Mouse (Mus musculus) bone marrow, adult 2 months (tissue): ENCODE measurements around the gene Theg. TPM values are rescaled to one million over a fixed set of nuclear protein-coding genes. Genes with fewer than 3 reads are reported as not detected.

ENCODE experiments used
- H3K27ac ChIP-seq: fragments of 200-500 bp; 2 replicates; pipeline ENCODE4 v1.5.1; 2012; ENCODE audit warnings: low read depth, mild to moderate bottlenecking, control low read depth, inconsistent platforms, low read length; ENCODE audit not compliant: control insufficient read depth, poor library complexity, insufficient read depth
- H3K4me1 ChIP-seq: fragments of 200-500 bp; 2 replicates; pipeline ENCODE4 v1.6.1; 2011; ENCODE audit warnings: low read length; ENCODE audit not compliant: control insufficient read depth, insufficient read depth
- H3K4me3 ChIP-seq: fragments of 200-500 bp; replicated peaks from 2 replicates; pipeline ENCODE3; 2011; ENCODE audit warnings: mild to moderate bottlenecking, low read depth, low read length, control low read depth; ENCODE audit not compliant: control insufficient read depth
- CTCF ChIP-seq: fragments of 200-500 bp; IDR thresholded peaks from 2 replicates; pipeline ENCODE4 v1.5.1; 2011; ENCODE audit warnings: low read length, control low read depth; ENCODE audit not compliant: control insufficient read depth, insufficient read depth
- POLR2A ChIP-seq: fragments of 200-500 bp; IDR thresholded peaks from 2 replicates; pipeline ENCODE4 v1.6.1; 2011; ENCODE audit warnings: low read depth, mild to moderate bottlenecking, control low read depth, low read length, borderline replicate concordance; ENCODE audit not compliant: control insufficient read depth
- WGBS: fragments of 180-500 bp; shearing (Covaris S2); methylation state at CpG from one replicate; pipeline ENCODE4 v1.1.7; 2018; 5-methylcytosine and 5-hydroxymethylcytosine counted together
- polyA plus RNA-seq: library from polyadenylated mRNA; stranded (reverse); fragments of >200 nt; gene quantifications from 2 replicates; pipeline ENCODE4 v1.2.4, GENCODE M21; 2011; ENCODE audit warnings: low replicate concordance; ENCODE audit not compliant: missing spikeins, insufficient read depth, insufficient read length

The Theg gene
- polyA plus RNA-seq, 1 experiment: not detected

GRCm38 (mm10) chr10:79616376-79616775, 29.2 kb upstream of the Theg start:
- Histone ChIP-seq H3K4me3 (no peak overlapping the region), H3K4me1 (no peaks in the 10 kb centered on the region), H3K27ac (no peak overlapping the region)
- WGBS: 84% methylated on average over 5 of the region's 5 CpGs
- TF ChIP-seq CTCF (no peak), POLR2A (no peak)

GRCm38 (mm10) chr10:79615860-79616259, 28.7 kb upstream of the Theg start:
- Histone ChIP-seq H3K27ac (no peak overlapping the region), H3K4me3 (no peak overlapping the region), H3K4me1 (no peaks in the 10 kb centered on the region)
- TF ChIP-seq CTCF (no peak), POLR2A (no peak)
- 38% methylated on average over 8 of the region's 8 CpGs for WGBS

- 87% methylated on average over 1 of the region's 1 CpGs for WGBS
- Histone ChIP-seq H3K4me3 (no peak overlapping the region), H3K27ac (no peak overlapping the region), H3K4me1 (no peaks in the 10 kb centered on the region)
- TF ChIP-seq CTCF (no peak), POLR2A (no peak)
Observed at GRCm38 (mm10) chr10:79614305-79614643, 27.1 kb upstream of the Theg start.

GRCm38 (mm10) chr10:79613578-79614304, 26.6 kb upstream of the Theg start, which contains the start of gene C2cd4c:
TSS of gene C2cd4c (minus strand) at chr10:79614025.
- Histone ChIP-seq H3K4me1 (no peaks in the 10 kb centered on the region), H3K4me3 (no peak within 1 kb of the TSS), H3K27ac (no peak within 1 kb of the TSS; the same call in 1 of the 2 replicates)
- WGBS: 2% methylated on average over 60 of the region's 60 CpGs
- TF ChIP-seq CTCF (no peak), POLR2A (no peak)

- Histone ChIP-seq H3K27ac (no peak overlapping the region; the same call in 1 of the 2 replicates), H3K4me1 (no peaks in the 10 kb centered on the region), H3K4me3 (no peak overlapping the region)
- WGBS: 15% methylated on average over 51 of the region's 51 CpGs
- TF ChIP-seq CTCF (no peak), POLR2A (no peak)
Observed at GRCm38 (mm10) chr10:79612192-79613135, 25.3 kb upstream of the Theg start.

GRCm38 (mm10) chr10:79611296-79611695, 24.2 kb upstream of the Theg start:
- Histone ChIP-seq H3K27ac (no peak overlapping the region), H3K4me3 (no peak overlapping the region), H3K4me1 (no peaks in the 10 kb centered on the region)
- 58% methylated on average over 5 of the region's 5 CpGs for WGBS
- TF ChIP-seq CTCF: no peak

- TF ChIP-seq CTCF (no peak), POLR2A (no peak)
- WGBS: 69% methylated on average over 3 of the region's 3 CpGs
Observed at GRCm38 (mm10) chr10:79609276-79609675, 22.1 kb upstream of the Theg start.

GRCm38 (mm10) chr10:79607892-79608291, 20.8 kb upstream of the Theg start:
- 38% methylated on average over 2 of the region's 2 CpGs for WGBS
- no peaks in the 10 kb centered on the region for H3K4me1 ChIP-seq
- no peak overlapping the region for H3K4me3 ChIP-seq
- TF ChIP-seq CTCF (no peak), POLR2A (no peak)
- no peak overlapping the region; the same call in 1 of the 2 replicates for H3K27ac ChIP-seq

More at GRCm38 (mm10) chr10:79609276-79609675, 22.1 kb upstream of the Theg start:
- Histone ChIP-seq H3K4me1 (no peaks in the 10 kb centered on the region), H3K27ac (no peak overlapping the region; the same call in 1 of the 2 replicates), H3K4me3 (no peak overlapping the region)
